Mouse (Mus musculus) hindbrain, embryonic 15.5 days (tissue): ENCODE measurements at regions not wholly inside any gene's neighbourhood (a gene's known extent, or its start where the extent isn't known, plus 50 kb on each side); places are given as distances from the start of the nearest gene placed in this dataset.

Experiments
- ATAC-seq: fragments of 200-750 bp; cut with Nextera tagmentation; 2 replicates; pipeline ENCODE4 v1.8.0; 2017; ENCODE audit warnings: low read depth, moderate number of reproducible peaks, moderate TSS enrichment; ENCODE audit not compliant: low FRiP score
- H3K27ac ChIP-seq: fragments of 300-500 bp; sonication (generic); replicated peaks from 2 replicates; pipeline ENCODE4 v1.5.1; 2015; ENCODE audit warnings: mild to moderate bottlenecking, inconsistent platforms
- H3K27me3 ChIP-seq: fragments of 300-500 bp; sonication (generic); 2 replicates; pipeline ENCODE4 v1.6.1; 2015; ENCODE audit warnings: control low read depth, inconsistent platforms
- H3K36me3 ChIP-seq: fragments of 300-500 bp; sonication (generic); 2 replicates; pipeline ENCODE4 v1.6.1; 2015; ENCODE audit warnings: control low read depth, inconsistent platforms
- H3K4me1 ChIP-seq: fragments of 300-500 bp; sonication (generic); replicated peaks from 2 replicates; pipeline ENCODE4 v1.6.1; 2015; ENCODE audit warnings: control low read depth, inconsistent platforms
- H3K4me2 ChIP-seq: fragments of 300-500 bp; sonication (generic); 2 replicates; pipeline ENCODE4 v1.6.1; 2015; ENCODE audit warnings: moderate library complexity, mild to moderate bottlenecking, inconsistent platforms
- H3K4me3 ChIP-seq: fragments of 300-500 bp; sonication (generic); 2 replicates; pipeline ENCODE4 v1.5.1; 2015; ENCODE audit warnings: mild to moderate bottlenecking, inconsistent platforms
- H3K9ac ChIP-seq: fragments of 300-500 bp; sonication (generic); 2 replicates; pipeline ENCODE4 v1.6.1; 2015; ENCODE audit warnings: inconsistent platforms
- H3K9me3 ChIP-seq: fragments of 300-500 bp; sonication (generic); 2 replicates; pipeline ENCODE4 v1.6.1; 2016; ENCODE audit warnings: control low read depth, inconsistent platforms
- WGBS: fragments of 180-500 bp; shearing (Covaris S2); methylation state at CpG from one replicate; pipeline ENCODE4 v1.1.7; 2015; 5-methylcytosine and 5-hydroxymethylcytosine counted together

DNA sequence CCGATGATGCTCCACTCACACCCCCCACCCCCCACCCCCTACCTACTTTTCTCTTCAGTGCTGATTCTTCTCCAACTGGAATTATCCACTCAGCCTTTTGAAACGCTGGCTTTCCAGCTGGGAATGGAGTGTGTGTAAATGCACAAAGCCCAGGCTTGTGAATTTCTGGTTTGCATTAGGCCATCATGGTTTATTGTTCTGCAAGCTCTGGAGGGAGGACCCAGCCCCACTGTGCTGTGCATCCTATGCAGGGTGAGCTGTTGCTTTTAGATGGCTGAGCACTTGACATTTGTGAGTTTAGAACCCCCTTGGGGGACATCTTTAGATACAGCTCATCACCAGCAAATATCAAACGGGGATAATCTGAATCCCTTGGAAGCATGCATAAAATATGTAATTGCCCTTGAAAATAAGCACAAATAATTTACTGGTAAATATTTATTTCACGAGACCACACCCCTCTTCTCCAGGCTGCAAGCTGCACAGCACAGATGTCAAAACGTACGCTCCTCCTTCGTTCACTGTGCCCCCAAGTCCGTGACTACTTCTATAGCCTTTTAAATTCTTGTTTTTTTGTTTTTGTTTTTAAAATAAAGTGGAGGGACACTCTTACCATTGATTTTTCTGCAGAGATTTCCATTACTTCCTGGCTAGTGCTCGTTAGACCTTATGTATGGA is 148.2 kb downstream of the Qpct start:
- H3K4me2 ChIP-seq, result no peak overlapping the region

DNA sequence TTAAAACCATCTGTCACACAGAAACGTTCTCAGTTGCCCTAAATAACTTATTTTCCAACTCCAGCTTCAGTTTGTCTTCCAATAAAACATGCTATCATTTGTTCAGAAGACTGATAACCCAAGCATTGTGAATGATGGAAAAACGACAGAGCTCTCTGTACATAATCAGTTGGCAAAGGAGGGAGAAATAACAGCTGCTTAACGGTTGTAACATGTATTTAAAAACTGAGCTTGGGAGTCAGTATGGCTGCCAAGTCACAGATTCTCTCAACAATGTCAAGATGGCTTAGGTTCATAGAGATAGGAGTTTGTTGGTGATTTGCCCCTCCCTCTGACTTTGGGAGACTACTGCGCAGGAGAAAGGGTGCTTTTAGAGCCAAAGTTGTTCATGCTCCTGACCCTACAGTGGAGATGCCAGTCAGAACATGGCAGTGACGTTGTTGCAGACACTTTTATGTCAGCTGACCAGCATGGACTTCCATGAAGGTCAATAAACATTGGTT is 140.2 kb downstream of the Qpct start:
- 71% methylated on average over 5 of the region's 5 CpGs for WGBS

More for the DNA sequence above, 148.2 kb downstream of the Qpct start:
- Histone ChIP-seq H3K27me3 (no peaks in the 10 kb centered on the region), H3K4me1 (0 out of 2 replicates have a peak, but pooled peaks cover 3% of the 10 kb centered on the region), H3K36me3 (no peaks in the 10 kb centered on the region), H3K27ac (no peak overlapping the region), H3K9ac (no peak overlapping the region), H3K4me3 (no peak overlapping the region), H3K9me3 (no peaks in the 10 kb centered on the region)
- ATAC-seq, result no peak
- WGBS, result 52% methylated on average over 9 of the region's 9 CpGs

DNA sequence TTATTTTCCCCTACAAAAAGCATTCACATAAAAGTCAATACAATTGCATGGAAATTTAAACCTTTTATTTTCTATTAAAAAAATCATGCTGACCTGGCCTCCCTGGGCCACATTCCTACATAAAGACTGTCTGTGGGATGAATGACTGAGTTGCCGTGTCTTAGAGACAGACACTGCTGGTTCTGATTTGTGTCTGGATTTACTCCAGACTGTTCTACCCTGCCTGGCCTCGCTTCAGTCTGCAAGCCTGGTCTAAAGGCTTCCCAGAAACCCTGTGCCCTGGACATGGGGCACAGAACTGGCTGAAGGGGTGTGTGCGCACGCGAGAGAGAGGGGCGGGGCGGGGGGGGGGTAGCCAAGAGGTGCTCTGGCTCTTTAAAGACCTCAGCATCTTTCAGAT is 136.6 kb downstream of the Qpct start:
- H3K4me2 ChIP-seq, result no peak overlapping the region
- H3K27me3 ChIP-seq, result no peaks in the 10 kb centered on the region
- H3K9ac ChIP-seq, result no peak overlapping the region
- H3K36me3 ChIP-seq, result no peaks in the 10 kb centered on the region
- no peaks in the 10 kb centered on the region for H3K9me3 ChIP-seq
- H3K4me1 ChIP-seq, result no peaks in the 10 kb centered on the region
- no peak; the same call in 1 of the 2 replicates for ATAC-seq
- no peak overlapping the region for H3K4me3 ChIP-seq
- H3K27ac ChIP-seq, result no peak overlapping the region
- WGBS, result 66% methylated on average over 7 of the region's 7 CpGs

More for the DNA sequence above, 140.2 kb downstream of the Qpct start:
- ATAC-seq, result no peak
- no peak overlapping the region for H3K4me2 ChIP-seq
- no peaks in the 10 kb centered on the region for H3K36me3 ChIP-seq
- no peak overlapping the region for H3K4me3 ChIP-seq
- H3K4me1 ChIP-seq, result no peaks in the 10 kb centered on the region
- H3K27ac ChIP-seq, result no peak overlapping the region
- H3K9ac ChIP-seq, result no peak overlapping the region
- no peaks in the 10 kb centered on the region for H3K9me3 ChIP-seq
- no peaks in the 10 kb centered on the region for H3K27me3 ChIP-seq

DNA sequence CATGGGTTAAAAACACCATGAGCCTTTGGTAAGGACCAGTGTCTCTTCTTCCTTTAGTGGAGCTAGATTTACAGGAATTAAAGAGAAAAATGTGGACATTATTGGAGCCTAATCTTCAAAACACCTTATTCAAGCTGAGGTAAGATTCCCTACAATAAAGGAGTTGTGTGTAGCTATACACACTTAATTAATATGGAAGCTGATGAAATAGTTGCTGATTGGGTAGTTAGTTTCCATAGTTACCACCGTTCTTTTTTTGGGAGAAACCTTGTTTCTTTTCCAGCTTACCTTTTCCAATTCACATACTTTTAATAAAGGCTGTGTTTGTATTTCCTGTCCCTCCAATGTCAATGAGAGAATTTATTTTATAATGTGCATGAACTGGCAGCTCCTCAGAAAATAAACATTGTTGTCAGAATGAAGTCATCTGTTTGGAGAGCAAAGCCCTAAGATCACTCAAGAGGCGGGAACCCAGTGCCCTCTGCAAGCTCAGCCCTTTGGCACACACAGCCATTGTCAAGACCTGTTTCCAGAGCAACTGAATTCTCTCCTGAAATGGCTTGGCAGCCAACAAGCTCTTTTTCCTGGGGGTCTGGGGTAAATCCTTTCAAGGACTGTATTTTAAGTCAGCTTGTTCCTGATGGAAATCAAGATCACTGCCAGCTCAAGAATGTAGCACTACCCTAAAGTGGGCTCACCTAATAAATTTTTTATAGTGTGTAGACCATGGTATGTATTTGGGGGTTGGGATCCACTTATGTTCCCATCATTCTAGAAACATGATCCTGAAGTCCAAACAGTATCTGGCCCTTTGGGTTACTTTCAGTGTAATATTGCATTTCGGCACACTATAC is 128.8 kb downstream of the Qpct start:
- no peak overlapping the region for H3K9ac ChIP-seq
- H3K36me3 ChIP-seq, result no peaks in the 10 kb centered on the region
- H3K4me3 ChIP-seq, result no peak overlapping the region
- no peaks in the 10 kb centered on the region for H3K9me3 ChIP-seq
- WGBS, result 64% methylated on average over 3 of the region's 3 CpGs
- ATAC-seq, result peak; percentile 84
- H3K27me3 ChIP-seq, result no peaks in the 10 kb centered on the region
- H3K27ac ChIP-seq, result 0 out of 2 replicates have a peak overlapping the region, but pooled peaks have one; percentile 45
- H3K4me1 ChIP-seq, result no peaks in the 10 kb centered on the region
- no peak overlapping the region for H3K4me2 ChIP-seq

DNA sequence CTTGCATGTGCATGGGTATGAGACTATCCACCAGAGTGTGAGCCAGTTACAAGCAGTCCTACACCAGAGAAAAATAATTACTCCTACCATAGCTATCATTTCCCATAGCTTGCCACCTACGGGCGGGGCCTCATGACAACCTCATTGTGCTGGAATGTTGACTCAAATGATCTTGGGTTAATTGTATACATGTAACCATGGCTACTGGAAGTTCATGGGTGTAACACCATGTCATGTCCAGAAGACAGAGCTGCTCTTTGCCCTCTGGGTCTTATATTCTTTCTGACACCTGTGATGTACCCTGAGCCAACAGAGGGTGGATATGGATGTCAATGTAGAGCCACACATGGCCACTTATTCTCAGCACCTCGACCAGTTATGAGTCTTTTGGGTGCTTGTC is 125.6 kb downstream of the Qpct start:
- H3K9me3 ChIP-seq, result no peaks in the 10 kb centered on the region

DNA sequence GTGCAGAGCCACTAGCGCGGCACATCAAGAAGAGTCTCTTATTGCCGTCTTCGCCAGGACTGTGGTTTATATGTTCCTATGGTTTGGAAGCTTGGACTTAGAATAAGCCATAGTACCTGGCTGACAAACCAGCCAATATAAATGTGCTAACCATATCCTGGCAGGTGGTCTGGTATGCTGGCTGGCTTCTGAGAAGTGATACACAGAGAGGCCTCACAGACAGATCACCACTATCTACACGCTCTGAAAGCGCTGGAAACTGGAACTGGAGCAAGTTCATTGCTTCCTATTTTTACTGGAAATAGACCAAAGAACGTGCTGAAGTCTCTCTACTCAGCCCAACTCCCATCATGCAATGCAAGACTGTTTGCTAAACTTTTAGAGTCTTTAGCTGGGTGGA is 124.7 kb downstream of the Qpct start:
- Histone ChIP-seq H3K9ac (no peak overlapping the region), H3K36me3 (no peaks in the 10 kb centered on the region), H3K4me3 (no peak overlapping the region), H3K27ac (no peak overlapping the region), H3K4me2 (no peak overlapping the region), H3K27me3 (no peaks in the 10 kb centered on the region), H3K4me1 (no peaks in the 10 kb centered on the region), H3K9me3 (no peaks in the 10 kb centered on the region)
- no peak for ATAC-seq
- WGBS, result 88% methylated on average over 7 of the region's 7 CpGs

More for the DNA sequence above, 125.6 kb downstream of the Qpct start:
- no peak overlapping the region for H3K4me3 ChIP-seq
- no peak overlapping the region for H3K27ac ChIP-seq
- no peak for ATAC-seq
- H3K4me1 ChIP-seq, result no peaks in the 10 kb centered on the region
- H3K4me2 ChIP-seq, result no peak overlapping the region
- H3K36me3 ChIP-seq, result no peaks in the 10 kb centered on the region
- 81% methylated on average over 3 of the region's 3 CpGs for WGBS
- H3K9ac ChIP-seq, result no peak overlapping the region
- no peaks in the 10 kb centered on the region for H3K27me3 ChIP-seq

DNA sequence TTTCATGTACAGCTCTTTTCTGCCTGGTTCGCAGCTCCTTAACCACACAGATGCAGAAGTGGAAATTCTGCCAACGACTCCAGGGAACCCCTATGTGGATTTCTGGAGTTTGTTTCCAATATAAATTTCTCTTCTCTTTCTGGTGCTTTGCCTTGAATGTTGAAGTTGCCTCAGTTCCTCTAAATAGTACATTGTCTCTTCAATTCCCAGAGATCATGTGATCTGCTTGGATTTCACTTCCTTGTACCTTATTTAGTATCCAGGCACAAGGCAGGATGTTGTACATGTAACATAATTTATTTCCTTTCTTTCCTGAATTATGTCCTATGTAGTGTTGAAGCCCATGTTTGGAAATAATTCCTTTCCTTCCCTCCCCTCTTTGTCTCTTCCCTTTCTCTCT is 123.7 kb downstream of the Qpct start:
- Histone ChIP-seq H3K4me1 (no peaks in the 10 kb centered on the region), H3K36me3 (no peaks in the 10 kb centered on the region), H3K4me3 (no peak overlapping the region), H3K9me3 (no peaks in the 10 kb centered on the region), H3K9ac (no peak overlapping the region), H3K4me2 (no peak overlapping the region), H3K27me3 (no peaks in the 10 kb centered on the region), H3K27ac (no peak overlapping the region)
- WGBS, result 85% methylated on average over 2 of the region's 2 CpGs
- ATAC-seq, result no peak

DNA sequence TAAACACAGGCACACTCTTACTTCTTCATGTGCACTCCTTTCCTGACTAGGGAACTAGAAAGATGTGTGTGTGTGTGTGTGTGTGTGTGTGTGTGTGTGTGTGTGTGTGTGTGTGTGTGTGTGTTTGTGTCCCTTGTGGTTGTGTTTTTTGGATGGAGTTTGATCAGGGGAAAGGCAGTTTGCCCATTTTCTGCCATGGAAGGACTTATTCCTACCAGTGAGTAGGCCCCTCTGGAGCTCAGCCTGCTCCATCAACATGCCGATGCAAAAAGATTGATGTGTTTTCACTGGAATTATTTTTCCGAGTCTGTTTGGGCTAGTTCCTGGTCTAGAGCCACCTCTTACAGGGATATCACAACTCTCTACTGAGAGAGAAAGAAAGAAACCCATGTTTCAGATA is 120.6 kb downstream of the Qpct start:
- 66% methylated on average over 2 of the region's 2 CpGs for WGBS
- no peak overlapping the region for H3K4me3 ChIP-seq
- no peak overlapping the region for H3K27ac ChIP-seq
- H3K36me3 ChIP-seq, result no peaks in the 10 kb centered on the region
- no peak overlapping the region for H3K4me2 ChIP-seq
- H3K9me3 ChIP-seq, result no peaks in the 10 kb centered on the region
- ATAC-seq, result no peak
- no peak overlapping the region for H3K9ac ChIP-seq
- H3K27me3 ChIP-seq, result no peaks in the 10 kb centered on the region
- no peaks in the 10 kb centered on the region for H3K4me1 ChIP-seq

DNA sequence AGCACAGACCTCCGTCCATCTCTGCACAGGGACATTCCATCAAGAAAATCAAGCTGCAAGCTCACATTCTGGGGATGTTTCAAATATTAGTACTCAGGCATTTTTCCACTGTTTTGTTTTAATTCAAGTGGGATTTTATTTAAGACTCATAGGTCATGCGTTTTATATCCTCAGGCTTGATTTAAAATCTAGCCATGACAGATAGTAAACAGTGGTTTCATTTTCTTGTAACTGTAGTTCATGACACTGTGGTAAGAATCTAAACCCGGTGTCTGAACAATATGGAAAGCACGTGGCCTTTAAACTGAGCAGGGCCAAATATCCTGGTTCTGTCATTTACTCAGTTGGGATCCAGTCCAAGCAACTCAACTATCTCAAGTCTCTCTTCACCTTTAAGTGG is 119.0 kb downstream of the Qpct start:
- Histone ChIP-seq H3K9ac (no peak overlapping the region), H3K27me3 (no peaks in the 10 kb centered on the region), H3K4me1 (no peaks in the 10 kb centered on the region), H3K27ac (no peak overlapping the region), H3K4me3 (no peak overlapping the region), H3K4me2 (no peak overlapping the region), H3K36me3 (no peaks in the 10 kb centered on the region), H3K9me3 (no peaks in the 10 kb centered on the region)
- ATAC-seq, result no peak
- 89% methylated on average over 4 of the region's 4 CpGs for WGBS

DNA sequence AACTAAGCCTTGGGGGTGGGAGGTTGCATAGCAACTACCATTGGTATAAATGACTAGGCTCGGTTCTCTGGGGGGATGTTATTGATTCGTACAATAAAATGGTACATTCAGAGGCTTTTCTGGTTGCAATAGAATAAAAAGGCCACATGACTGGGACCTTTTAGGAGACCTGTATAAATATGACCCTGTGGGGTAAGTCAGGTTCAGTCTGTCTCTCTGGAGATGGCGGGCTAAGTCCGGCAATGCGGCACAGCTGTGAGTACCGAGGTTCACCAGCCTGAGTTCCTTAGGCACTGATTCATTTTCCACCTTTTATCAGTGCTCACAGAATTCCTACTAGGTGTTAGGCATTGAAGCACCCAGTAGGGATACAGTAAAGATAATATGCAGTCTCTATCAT is 115.5 kb downstream of the Qpct start:
- no peak overlapping the region for H3K4me3 ChIP-seq
- no peak overlapping the region for H3K4me2 ChIP-seq
- no peaks in the 10 kb centered on the region for H3K27me3 ChIP-seq
- 62% methylated on average over 6 of the region's 6 CpGs for WGBS
- no peak for ATAC-seq
- H3K9me3 ChIP-seq, result no peaks in the 10 kb centered on the region
- H3K36me3 ChIP-seq, result no peaks in the 10 kb centered on the region
- H3K27ac ChIP-seq, result no peak overlapping the region
- H3K9ac ChIP-seq, result no peak overlapping the region
- no peaks in the 10 kb centered on the region for H3K4me1 ChIP-seq

DNA sequence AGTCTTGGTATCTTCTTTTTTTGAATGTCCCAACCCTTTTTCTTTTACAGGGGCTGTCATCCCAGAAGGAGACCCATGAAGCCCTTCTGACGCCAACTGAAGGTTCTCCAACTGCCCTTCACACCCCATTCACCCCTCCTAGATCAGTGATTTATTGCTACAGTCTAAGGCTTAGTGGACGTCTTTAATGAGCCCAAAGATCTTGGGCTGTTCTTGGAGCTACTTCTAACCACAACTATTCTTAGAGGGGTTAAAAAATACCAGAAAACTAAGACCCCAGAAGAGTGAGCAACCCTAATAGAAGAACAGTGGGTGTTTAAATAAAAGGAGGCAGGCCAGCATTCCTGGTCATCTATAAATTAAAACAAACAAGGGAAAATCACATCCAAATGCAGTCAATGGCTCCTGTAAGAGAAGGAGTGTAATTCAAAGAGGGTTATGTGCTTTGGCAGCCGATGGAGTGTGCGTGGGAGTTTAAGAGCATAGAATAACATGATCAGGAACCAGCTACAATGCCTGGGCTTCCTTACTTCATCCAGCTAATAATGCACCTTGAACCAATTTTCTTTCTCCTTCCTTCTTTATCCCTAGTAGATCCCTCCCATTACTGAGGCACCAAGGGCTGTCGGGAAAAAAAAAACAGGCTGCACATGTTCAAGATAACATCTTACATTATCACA is 113.3 kb downstream of the Qpct start:
- Histone ChIP-seq H3K27me3 (no peaks in the 10 kb centered on the region), H3K36me3 (no peaks in the 10 kb centered on the region), H3K4me1 (no peaks in the 10 kb centered on the region), H3K27ac (no peak overlapping the region), H3K4me3 (no peak overlapping the region), H3K9ac (no peak overlapping the region), H3K4me2 (no peak overlapping the region), H3K9me3 (no peaks in the 10 kb centered on the region)
- WGBS, result 82% methylated on average over 5 of the region's 5 CpGs
- ATAC-seq, result no peak

DNA sequence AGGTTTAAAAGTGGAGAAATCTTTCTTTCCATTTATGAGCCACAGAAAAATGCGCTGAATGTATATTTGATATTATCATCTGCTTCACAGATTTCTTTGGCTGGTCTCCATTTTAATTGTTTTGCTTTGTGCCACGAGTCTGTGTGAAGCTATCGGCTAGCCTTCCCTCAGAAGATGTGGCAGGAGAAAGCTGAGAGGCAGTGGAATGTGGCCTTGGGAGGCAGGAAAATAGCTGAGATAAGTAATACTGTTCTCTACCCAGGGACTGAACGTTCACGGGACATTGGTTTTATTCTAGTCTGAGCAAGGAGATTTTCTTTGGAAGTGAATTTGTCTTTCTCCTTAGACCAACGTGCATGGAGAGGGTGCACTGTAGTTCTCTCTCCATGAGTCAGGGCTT is 112.3 kb downstream of the Qpct start:
- Histone ChIP-seq H3K27me3 (no peaks in the 10 kb centered on the region), H3K9ac (no peak overlapping the region), H3K36me3 (no peaks in the 10 kb centered on the region), H3K4me3 (no peak overlapping the region), H3K27ac (no peak overlapping the region), H3K4me2 (no peak overlapping the region), H3K9me3 (no peaks in the 10 kb centered on the region), H3K4me1 (no peaks in the 10 kb centered on the region)
- ATAC-seq, result no peak
- WGBS, result 76% methylated on average over 6 of the region's 6 CpGs
